Mouse (Mus musculus) liver, embryonic 14.5 days (tissue): Measurements from ENCODE around the gene Hist1h2bl. TPM values are rescaled to one million over a fixed set of nuclear protein-coding genes. Genes with fewer than 3 reads are reported as not detected.
"Not testable (repeated sequence)": the region's sequence is repeated elsewhere in the genome, so short reads cannot be mapped to it uniquely, and the experiment has no call there.

Experiments used
- ATAC-seq: fragments of 200-750 bp; cut with Nextera tagmentation; 2 replicates; pipeline ENCODE4 v1.8.0; 2017; ENCODE audit warnings: moderate number of reproducible peaks, mild to moderate bottlenecking, moderate library complexity; ENCODE audit not compliant: insufficient read depth
- DNase-seq, 3 experiments: peaks; one replicate each; pipeline ENCODE4 v3.0.0-alpha.2; 2012 to 2013; ENCODE audit warnings: low read depth in 3 of 3, low spot score in 3 of 3
- H3K27ac ChIP-seq: fragments of 300-500 bp; sonication (generic); 2 replicates; pipeline ENCODE4 v1.5.1; 2014; ENCODE audit warnings: moderate library complexity, mild to moderate bottlenecking, control low read depth, inconsistent platforms
- H3K27me3 ChIP-seq: fragments of 300-500 bp; sonication (generic); 2 replicates; pipeline ENCODE4 v1.6.1; 2014; ENCODE audit warnings: mild to moderate bottlenecking, low read length, moderate library complexity; ENCODE audit not compliant: control insufficient read depth, insufficient read depth
- H3K36me3 ChIP-seq: fragments of 300-500 bp; sonication (generic); replicated peaks from 2 replicates; pipeline ENCODE4 v1.6.1; 2014; ENCODE audit warnings: low read depth; ENCODE audit not compliant: control insufficient read depth, insufficient read depth
- H3K4me1 ChIP-seq, 2 experiments: fragments of 200-500 bp in 1 of 2; fragments of 300-500 bp in 1 of 2; sonication (generic) in 1 of 2; replicated peaks; 2 replicates each; pipeline ENCODE4 v1.6.1; 2012 to 2014; ENCODE audit warnings: antibody characterized with exemption in 1 of 2, inconsistent platforms in 1 of 2, low read length in 1 of 2; ENCODE audit not compliant: control insufficient read depth in 2 of 2, insufficient read depth in 2 of 2
- H3K4me2 ChIP-seq: fragments of 300-500 bp; sonication (generic); 2 replicates; pipeline ENCODE4 v1.6.1; 2014; ENCODE audit warnings: low read depth, mild to moderate bottlenecking, control low read depth, moderate library complexity
- H3K4me3 ChIP-seq, 2 experiments: fragments of 200-500 bp in 1 of 2; fragments of 300-500 bp in 1 of 2; sonication (generic) in 1 of 2; 2 replicates each; pipeline ENCODE4 v1.5.1; 2012 to 2014; ENCODE audit warnings: low read depth in 2 of 2, low read length in 2 of 2, mild to moderate bottlenecking in 2 of 2, control low read depth in 1 of 2, inconsistent platforms in 1 of 2, moderate library complexity in 1 of 2; ENCODE audit not compliant: insufficient read depth in 1 of 2
- H3K9ac ChIP-seq: fragments of 300-500 bp; sonication (generic); replicated peaks from 2 replicates; pipeline ENCODE4 v1.6.1; 2014; ENCODE audit warnings: mild to moderate bottlenecking, control low read depth, moderate library complexity
- H3K9me3 ChIP-seq: fragments of 300-500 bp; sonication (generic); 2 replicates; pipeline ENCODE4 v1.6.1; 2016; ENCODE audit warnings: low read length, mixed read lengths; ENCODE audit not compliant: control insufficient read depth
- CTCF ChIP-seq: IDR thresholded peaks from 2 replicates; pipeline ENCODE4 v1.5.1; 2016; ENCODE audit warnings: antibody characterized with exemption, low read depth, control low read depth
- EP300 ChIP-seq: IDR thresholded peaks from 2 replicates; pipeline ENCODE4 v1.6.1; 2016; ENCODE audit warnings: antibody characterized with exemption, low read depth
- WGBS: fragments of 180-500 bp; shearing (Covaris S2); extraction: QIAGEN DNeasy Blood & Tissue Kit; methylation state at CpG from one replicate; pipeline ENCODE4 v1.1.7; 2014; ENCODE audit not compliant: insufficient replicate concordance; 5-methylcytosine and 5-hydroxymethylcytosine counted together
- polyA plus RNA-seq, 2 experiments: library from polyadenylated mRNA; depleted of rRNA in 1 of 2; stranded (reverse) in 1 of 2; unstranded in 1 of 2; fragments of >200 nt; fragmentation: Nextera tagmentation in 1 of 2; extraction: Ambion mirVana in 1 of 2; gene quantifications; 2 replicates each; pipeline versions ENCODE4 v1.2.1 to v1.2.3; 2012 to 2014

The Hist1h2bl gene
- polyA plus RNA-seq (2012; rRNA removed) (16.0 and 24.7 TPM in 2 replicates), polyA plus RNA-seq (2014; fragmentation: Nextera tagmentation; extraction: Ambion mirVana) (2.2 and 4.8 TPM in 2 replicates)

DNA sequence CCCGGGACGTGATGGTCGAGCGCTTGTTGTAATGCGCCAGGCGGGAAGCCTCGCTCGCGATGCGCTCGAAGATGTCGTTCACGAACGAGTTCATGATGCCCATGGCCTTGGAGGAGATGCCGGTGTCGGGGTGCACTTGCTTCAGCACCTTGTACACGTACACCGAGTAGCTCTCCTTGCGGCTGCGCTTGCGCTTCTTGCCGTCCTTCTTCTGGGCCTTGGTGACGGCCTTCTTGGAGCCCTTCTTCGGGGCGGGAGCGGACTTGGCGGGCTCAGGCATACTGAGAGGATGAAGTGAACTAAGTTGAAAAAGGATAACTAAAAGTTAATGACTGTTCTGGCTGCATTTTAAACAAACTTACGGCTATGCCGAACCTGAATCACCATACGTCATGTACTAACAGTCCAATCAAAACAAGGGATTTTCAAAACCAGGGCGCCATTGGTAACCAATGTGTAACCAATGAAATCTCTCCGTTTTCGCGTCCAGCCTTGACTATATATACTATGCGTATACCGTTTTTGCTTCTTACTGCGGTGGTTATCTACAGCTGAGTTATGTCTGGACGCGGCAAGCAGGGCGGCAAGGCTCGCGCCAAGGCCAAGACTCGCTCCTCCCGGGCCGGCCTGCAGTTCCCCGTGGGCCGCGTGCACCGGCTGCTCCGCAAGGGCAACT, at the start of gene Hist1h2bl, which contains the start of gene Hist1h2ai:
TSS of gene Hist1h2bl (minus strand) at position 280 of the 676 bp plus-strand sequence.
TSS of gene Hist1h2ai (plus strand) at position 559 of the 676 bp plus-strand sequence.
- Histone ChIP-seq H3K4me2 (peak within 1 kb of the TSS; percentile 99), H3K9ac (peak within 1 kb of the TSS; percentile 98), H3K4me1 (peaks cover 20 to 34% of the 10 kb centered on the region in 2 experiments), H3K27ac (peak within 1 kb of the TSS; percentile 100), H3K4me3 (peak within 1 kb of the TSS; percentile 67 to 73)
- WGBS: under 1% methylated on average over 23 of the region's 50 CpGs
- peak; percentile 95 to 96 (median 96) for DNase-seq
- H3K27me3 ChIP-seq, H3K9me3 ChIP-seq, H3K36me3 ChIP-seq: not testable (repeated sequence)
- ATAC-seq: peak; percentile 81
- peak; percentile 71 for TF ChIP-seq EP300

GRCm38 (mm10) chr13:21755707-21756106, 39.8 kb upstream of the Hist1h2bl start:
- H3K9ac ChIP-seq: peak overlapping the region; percentile 85
- peaks cover 9 to 12% of the 10 kb centered on the region in 2 experiments for H3K4me1 ChIP-seq
- no peak for ATAC-seq
- H3K9me3 ChIP-seq: no peaks in the 10 kb centered on the region
- peak overlapping the region; percentile 21 to 62; a peak in 3 of 4 replicates for H3K4me3 ChIP-seq
- TF ChIP-seq EP300 (no peak), CTCF (no peak)
- DNase-seq: no peak
- no peaks in the 10 kb centered on the region for H3K36me3 ChIP-seq
- H3K27ac ChIP-seq: peak overlapping the region; percentile 99
- peak overlapping the region; percentile 79 for H3K4me2 ChIP-seq
- H3K27me3 ChIP-seq: no peaks in the 10 kb centered on the region
- 61% methylated on average over 1 of the region's 1 CpGs for WGBS

- H3K27me3 ChIP-seq, H3K36me3 ChIP-seq, H3K9me3 ChIP-seq: not testable (repeated sequence)
- ATAC-seq: peak; percentile 29
- Histone ChIP-seq H3K27ac (peak overlapping the region; percentile 99), H3K4me3 (peak overlapping the region; percentile 55 to 62), H3K9ac (peak overlapping the region; percentile 90), H3K4me2 (peak overlapping the region; percentile 79), H3K4me1 (peaks cover 9 to 12% of the 10 kb centered on the region in 2 experiments)
- 0% methylated on average over 24 of the region's 26 CpGs for WGBS
- DNase-seq: peak; percentile 83 to 90 (median 85)
- peak; percentile 65 for TF ChIP-seq EP300
Measured at GRCm38 (mm10) chr13:21754294-21755001, 38.5 kb upstream of the Hist1h2bl start.

DNA sequence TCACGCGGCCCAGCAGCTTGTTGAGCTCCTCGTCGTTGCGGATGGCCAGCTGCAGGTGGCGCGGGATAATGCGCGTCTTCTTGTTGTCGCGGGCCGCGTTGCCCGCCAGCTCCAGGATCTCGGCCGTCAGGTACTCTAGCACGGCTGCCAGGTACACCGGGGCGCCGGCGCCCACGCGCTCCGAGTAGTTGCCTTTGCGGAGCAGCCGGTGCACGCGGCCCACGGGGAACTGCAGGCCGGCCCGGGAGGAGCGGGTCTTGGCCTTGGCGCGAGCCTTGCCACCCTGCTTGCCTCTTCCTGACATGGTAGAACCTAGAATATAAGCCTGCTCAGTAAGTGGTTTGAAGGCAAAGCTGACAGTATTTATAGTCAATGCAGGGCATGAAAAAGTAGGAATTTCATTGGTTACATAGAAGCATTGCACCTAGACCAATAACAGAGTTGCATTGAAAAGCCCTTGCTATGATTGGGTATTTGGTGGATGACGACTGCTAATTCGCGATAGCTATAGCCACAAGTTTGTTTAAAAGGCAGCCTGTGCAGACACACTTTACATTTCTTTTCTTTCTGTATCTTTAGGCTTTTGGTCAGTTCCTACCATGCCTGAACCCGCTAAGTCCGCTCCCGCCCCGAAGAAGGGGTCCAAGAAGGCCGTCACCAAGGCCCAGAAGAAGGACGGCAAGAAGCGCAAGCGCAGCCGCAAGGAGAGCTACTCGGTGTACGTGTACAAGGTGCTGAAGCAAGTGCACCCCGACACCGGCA, 37.8 kb upstream of the Hist1h2bl start, which contains the start of the genes Hist1h2ak and Hist1h2bn:
TSS of gene Hist1h2ak (minus strand) at position 304 of the 762 bp plus-strand sequence.
TSS of gene Hist1h2bn (plus strand) at position 600 of the 762 bp plus-strand sequence.
- Histone ChIP-seq H3K9ac (peak within 1 kb of the TSS; percentile 96), H3K4me3 (peak within 1 kb of the TSS; percentile 62 to 66), H3K4me1 (peaks cover 9 to 12% of the 10 kb centered on the region in 2 experiments), H3K4me2 (peak within 1 kb of the TSS; percentile 79), H3K27ac (peak within 1 kb of the TSS; percentile 99)
- H3K27me3 ChIP-seq, H3K9me3 ChIP-seq, H3K36me3 ChIP-seq: not testable (repeated sequence)
- peak; percentile 97 for DNase-seq
- ATAC-seq: peak; percentile 82
- WGBS: under 1% methylated on average over 38 of the region's 50 CpGs
- peak; percentile 58; the same call in 1 of the 2 replicates for TF ChIP-seq CTCF
- peak; percentile 75 for TF ChIP-seq EP300
